Mouse (Mus musculus) CH12F3 (cell line): ENCODE data around the gene Kcnc4.

ENCODE experiments used
- in situ Hi-C: fragments of 300-500 bp; cut with MboI; formaldehyde crosslinking; loops from 2 replicates; pipeline ENCODE4 v1.14.3; 2020; ENCODE audit warnings: low sequenced_read_pairs

Kcnc4 gene

DNA sequence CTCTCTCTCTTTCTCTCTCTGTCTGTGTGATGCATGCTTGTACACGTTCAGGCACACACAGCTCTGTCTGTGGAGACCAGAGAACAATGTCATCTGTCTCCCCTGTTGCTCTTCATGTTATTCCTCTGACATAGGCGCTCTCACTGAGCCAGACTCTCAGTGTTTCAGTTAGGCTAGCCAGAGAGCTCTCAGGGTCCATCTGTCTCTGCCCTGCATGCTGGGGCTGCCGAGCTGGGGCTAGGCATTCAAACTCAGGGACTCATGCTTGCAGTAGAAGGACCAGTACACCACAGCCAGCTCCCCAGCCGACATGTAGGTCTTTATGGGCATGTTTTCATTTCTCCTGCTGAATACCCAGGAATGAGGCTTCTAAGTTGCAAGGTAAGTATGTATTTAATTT lies 68.2 kb downstream of the Kcnc4 start:
- in situ Hi-C loops: no loop called here
